Mouse (Mus musculus) thymus, postnatal 4 days (tissue): ENCODE measurements at regions not wholly inside any gene's neighbourhood (a gene's known extent, or its start where the extent isn't known, plus 50 kb on each side); places are given as distances from the start of the nearest gene placed in this dataset.

ENCODE experiments used
- DNase-seq: peaks from one replicate; pipeline ENCODE4 v3.0.0; 2021

DNA sequence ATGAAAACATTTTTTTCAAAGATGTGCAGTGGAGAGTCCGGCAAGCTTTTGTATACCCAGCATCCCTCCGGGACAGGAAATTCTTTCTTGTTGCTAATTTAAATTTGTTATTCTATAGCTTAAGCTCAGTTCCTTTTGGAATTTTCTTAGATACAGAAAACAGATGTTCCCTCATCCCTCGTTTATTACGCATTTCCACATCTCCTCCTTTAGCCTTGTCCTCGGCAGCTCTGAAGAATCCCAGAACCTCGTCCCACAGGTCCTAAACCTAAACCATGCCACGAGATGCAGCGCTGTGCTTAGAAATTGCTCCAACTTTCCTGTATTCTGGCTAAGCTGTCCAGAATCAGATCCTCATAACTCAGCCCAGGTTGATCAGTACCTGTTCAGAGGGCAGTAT, 332.0 kb downstream of the Adgrl2 start:
- DNase-seq: no peak

DNA sequence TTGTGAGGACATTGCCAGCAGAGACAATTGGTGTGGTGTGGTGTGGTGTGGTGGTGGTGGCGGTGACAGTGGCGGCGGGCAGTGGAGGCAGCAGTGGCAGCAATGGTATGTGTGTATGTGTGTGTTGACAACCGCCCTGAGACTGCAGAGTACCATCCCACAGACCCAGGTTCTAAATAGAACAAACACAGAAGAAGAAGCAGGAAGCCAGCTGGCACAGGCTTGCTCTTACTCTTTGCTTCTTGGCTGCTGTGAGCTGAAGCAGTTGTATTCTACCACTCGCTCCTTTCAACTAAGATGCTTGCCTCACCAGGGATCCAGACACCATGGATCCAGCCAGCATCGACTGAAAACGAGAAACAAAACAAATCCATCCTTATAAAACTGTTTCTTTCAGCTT, 334.2 kb downstream of the Adgrl2 start:
- no peak for DNase-seq

DNA sequence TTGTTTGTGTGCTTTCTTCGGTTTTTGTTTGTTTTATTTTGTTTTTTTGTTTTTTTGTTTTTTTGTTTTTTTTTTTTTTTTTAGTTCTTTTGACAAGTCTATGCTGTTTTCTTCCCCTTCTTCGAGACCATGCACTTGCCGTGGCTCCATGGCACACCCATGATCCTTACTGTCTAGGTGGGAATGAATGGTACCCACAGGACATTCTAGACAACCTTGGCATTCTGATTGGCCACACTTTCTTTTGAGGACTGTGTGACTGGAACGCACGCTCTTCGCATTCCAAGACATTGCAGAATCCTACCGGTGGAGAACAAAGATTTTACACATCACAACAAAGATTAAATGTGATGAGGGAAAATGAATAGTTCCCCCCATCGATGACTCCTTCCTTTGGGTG, 340.1 kb downstream of the Adgrl2 start:
- no peak for DNase-seq

DNA sequence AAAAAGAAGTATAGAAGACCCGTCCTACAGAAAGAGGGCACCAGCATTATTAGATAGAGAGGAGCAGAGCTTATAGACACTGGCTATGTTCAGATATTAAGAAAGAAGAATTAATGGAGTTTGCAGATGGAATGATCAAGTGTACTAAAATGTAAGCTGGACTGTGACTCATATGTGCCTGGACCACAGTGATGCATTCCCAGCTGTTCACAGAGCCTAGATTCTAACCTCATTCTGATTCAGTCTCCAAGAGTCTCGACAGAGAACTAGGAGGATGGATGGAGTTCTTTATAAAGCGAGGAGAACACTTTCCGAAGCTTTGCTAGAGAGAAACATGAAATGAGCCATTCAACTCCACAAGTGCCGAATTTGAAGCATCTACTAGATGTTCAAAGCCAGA, 345.4 kb downstream of the Adgrl2 start:
- no peak for DNase-seq

DNA sequence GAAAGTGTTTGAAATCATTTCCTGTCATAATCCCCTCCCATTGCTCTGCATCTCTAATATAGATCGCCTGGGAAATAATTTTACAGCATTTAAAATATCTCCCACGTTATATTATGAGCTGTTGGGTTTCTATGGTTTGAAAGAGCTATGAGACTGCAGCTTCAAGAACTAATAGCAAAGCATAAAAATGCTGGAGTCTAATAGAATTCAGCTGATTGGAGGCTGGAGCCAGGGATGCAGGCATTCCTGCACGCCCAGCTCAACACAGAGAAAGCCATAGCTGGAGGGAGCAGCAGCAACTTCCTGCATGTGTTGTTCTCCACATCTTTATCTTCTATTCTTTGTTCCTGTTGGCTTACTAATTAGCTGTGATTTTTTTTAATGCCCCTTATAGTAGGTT, 348.8 kb downstream of the Adgrl2 start:
- DNase-seq: no peak

DNA sequence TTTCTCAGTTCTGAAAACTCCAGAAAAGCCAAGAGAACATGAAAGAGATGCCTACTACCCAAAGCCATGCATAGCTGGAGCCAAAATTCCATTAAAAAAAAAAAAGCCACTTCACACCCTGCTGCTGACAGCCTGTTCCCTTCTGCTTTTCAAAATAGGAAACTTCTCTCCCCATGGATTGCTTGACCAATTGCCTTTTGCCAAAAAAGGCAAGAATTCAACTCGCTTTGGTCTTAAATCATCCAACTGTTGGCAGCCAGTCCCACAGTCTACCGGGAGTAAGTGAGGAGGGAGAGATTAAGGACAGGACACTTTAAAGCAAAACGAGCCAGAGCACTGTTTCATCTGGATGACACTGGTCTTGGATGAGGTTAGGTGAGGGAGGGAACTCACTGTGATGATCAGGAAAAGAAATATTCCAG, 349.7 kb downstream of the Adgrl2 start:
- DNase-seq: no peak

DNA sequence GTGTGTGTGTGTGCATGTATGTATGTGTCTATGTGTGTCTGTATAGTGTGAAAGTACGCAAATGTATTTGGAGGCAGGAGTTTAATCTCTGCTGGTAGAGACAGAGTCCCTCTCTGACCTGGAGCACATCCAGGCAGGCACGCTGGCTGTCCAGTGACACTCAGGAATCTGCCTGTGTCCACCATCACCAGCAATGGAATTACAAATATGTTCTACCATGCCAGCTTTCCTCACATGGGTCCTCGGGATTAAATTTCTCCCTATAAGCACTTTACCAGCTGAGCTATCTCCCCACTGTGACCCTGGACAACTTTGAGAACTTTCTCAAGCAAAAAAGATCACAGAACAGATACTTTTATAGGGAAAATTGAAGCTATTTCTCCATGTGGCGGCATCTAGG, 355.3 kb downstream of the Adgrl2 start:
- no peak for DNase-seq

DNA sequence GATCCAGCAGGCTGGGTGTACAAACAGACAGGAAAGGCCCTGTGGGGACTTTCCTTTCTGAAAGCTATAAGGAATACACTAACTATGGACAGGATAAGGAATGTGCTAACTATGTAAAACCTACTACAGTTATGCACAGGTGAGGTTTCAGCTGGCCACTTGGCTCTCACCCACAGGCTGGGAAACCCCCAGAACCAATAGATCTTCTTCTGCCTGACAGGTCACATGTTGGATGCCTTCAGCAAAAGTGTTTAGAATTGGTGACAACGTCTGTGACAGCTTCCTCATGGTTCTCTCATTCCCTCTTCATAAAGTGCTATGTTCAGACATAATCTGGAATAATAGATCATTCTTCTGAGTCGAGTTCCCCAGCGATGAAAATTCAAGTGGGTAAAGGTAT, 356.0 kb downstream of the Adgrl2 start:
- DNase-seq: no peak

DNA sequence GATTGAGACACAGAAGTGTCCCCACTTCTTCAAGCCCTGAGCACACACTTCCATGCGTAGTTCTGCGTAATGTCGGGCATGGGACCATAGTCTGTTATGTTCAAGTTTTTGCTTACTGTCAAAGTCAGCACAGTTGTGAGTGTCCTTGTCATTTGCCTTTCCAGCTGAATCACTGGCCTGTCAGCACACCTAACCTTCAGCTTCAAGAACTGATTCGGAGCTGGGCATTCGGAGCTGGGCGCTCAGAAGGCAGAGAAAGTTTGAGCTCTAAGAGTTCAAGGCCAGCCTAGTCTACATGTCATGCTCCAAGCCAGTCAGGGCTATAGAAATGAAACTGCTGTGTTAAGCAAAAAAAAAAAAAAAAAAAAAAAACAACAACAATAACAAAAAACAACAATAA, 357.1 kb downstream of the Adgrl2 start:
- no peak for DNase-seq

DNA sequence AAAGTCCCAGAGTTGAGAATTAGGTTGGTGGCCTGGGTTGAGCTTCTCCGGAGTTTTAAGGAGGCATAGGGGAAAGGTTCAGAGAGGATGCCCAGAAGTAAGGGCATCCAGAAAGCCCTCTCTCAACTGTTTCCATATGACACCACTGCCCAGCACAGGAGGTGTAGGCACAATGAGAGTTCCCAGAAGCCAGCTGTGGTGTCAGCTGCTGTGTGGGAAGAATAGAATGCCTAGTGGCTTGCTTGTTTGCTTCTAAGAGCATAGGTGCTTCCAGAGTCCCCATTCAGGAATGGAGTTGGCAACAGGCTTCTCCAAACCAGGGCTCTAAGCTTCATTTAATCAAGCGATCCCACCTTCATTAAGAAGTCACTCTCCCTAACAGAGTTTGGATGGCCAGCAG, 357.9 kb downstream of the Adgrl2 start:
- no peak for DNase-seq

DNA sequence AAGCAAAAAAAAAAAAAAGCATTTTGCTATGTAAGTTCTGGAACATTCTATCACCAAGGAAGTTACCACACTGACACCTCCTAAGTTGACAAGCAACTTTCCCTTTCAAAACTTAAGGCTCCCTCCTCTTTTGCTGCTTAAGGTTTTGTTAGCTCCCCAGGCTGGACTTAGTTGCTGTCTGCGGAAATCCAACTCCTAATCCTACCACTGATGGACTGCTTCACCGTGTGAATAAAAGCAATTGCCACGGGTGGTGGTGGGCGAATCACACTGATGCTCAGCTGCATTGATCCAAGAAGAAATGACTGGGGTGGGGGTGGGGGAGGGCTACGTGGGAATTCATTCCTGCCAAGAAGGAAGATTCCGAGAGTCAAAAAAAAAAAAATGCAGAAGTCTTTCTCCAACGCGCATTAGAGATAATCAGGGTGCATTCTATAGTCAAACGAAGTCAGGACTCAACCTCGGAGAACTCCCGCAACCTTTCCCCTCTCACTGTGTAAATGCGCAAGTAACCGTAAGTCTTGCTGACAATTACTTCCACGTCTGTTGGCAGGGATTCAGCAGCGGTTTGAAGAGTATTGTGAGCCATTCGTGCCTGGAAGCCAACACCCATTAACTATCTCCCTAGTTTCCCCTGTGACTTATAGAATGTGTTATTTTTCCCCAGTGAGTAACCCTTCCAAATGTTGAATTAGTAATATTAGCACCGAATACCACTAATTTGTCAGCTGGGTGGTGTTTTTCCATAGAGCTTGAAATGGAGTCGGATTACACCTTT, 358.8 kb downstream of the Adgrl2 start:
- no peak for DNase-seq

DNA sequence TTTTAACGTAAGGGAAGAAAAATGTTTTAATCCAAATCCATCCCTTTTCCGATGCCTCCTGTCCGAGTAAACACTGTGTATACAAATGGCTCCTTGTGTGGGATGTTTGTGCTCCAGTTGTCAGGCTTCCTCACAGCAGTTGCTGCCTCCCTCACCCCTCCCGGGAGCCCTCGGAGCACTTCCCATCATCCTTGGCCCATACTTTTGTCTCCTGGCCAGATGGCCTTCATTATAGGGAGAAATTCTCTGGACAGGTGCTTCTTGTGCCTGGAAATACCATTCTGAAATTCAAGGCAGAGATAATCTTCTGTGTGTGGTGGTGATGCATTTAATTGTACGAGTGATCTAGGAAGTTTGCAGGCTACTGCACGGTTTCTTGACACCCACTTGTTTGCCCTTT, 359.5 kb downstream of the Adgrl2 start:
- no peak for DNase-seq

DNA sequence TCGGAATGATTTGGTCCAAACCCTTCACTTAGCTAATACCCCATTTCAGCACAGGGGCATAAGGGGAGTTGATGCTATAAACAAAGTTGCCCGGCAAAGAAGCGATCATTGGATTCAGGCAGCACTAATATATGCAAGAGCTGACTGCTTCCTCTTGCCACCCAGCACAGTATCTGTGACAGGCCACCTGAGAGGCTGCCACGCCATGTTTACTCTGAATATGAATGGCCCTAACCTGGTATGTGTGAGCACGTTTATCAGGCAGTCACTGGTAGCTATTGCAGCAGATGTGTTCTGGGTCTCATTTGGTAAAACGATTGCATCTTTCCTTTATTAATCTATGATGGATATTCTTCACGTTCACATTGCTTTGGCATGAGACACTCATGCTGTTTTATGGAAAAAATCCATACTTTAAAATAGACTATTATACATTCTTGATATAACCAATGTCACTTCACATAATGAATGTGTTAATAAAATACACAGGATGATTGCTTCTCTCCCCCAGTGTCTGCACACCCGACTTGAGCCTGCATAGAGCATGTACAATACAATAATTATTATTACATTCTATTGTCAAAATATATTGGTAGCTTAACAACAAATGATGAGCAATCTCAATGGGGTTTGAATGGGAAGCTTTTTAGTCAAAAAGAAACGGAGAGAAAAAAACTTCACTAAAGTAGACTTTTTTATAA, 375.2 kb downstream of the Adgrl2 start:
- DNase-seq: no peak

DNA sequence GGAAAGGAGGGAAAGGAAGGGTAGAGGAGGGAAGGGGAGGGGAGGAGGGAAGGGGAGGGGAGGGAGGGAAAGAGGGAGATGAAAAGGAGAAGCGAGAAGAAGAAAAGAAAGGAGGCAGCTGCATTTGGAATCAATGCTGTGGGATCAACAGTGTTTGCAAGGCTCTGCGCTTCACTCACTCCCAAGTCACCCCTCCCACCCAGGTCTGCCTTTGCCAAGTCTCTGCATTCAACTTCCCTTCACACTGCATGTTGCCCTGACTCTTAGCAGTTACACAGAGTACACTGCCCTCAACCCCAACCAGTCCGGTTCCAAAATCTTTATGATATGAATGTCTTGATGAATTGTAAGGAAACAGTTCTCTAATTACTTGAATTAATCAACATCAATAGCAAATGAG, 376.9 kb downstream of the Adgrl2 start:
- no peak for DNase-seq

DNA sequence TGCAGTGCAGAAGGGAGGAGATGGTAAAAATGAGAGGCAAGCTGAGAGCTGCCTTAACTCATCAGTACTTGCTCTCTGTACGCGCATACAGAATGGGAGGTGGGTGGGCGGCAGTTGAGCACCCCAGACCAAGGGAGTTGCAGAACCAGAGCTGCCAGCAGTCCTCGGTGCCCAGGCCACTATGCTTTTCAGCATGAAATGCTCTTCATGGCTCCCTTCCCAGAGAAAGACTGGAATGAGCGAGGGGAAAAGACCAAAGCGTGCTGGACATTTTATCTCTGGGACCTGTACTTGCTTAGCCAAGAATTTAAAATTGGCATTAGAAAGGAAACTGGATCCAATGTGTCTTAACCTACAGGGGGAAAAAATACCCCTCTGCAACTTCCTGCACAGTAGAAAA, 387.1 kb downstream of the Adgrl2 start:
- DNase-seq: no peak

DNA sequence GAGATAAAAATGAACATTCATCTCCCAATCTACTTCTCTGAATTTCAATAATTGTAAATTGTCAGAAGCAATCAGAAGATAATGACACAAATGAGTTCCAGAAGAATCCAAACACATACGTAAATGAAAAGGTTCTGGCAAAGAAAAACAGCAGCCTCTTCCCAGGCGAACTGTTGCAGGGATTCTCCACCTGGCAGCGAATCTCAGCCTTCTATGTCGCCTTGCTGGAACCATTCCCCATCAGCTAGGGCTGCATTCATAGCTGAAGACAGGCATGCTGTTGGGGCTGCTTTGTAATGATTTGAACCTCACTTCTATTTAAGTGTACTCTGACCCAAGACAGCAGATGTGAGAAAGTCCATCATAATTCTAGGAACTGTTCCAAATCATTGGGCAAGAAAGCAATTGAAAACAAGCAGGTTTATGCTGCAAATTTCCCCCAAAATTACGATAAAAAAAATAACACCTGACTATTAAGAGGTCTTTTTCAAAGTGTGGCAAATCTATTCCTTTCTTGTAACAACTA, 387.6 kb downstream of the Adgrl2 start:
- no peak for DNase-seq

DNA sequence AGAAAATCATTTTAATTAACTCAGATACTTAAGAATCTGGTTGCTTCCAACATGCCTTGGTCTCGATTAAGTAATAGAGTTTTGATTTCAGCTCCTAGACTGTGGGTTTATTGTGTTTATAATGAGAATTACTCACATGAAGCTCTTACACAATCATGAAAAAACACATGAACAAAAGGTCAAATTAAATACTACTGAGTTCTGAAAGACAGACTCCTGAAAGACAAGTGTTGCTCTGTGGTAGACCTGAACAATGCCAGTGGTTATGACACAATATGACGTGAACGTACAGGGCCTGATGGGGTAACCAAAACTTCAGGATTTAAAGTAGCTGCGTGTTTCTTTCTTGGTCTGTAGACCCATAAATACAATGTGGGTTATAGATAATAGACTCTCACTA, 394.8 kb downstream of the Adgrl2 start:
- no peak for DNase-seq

DNA sequence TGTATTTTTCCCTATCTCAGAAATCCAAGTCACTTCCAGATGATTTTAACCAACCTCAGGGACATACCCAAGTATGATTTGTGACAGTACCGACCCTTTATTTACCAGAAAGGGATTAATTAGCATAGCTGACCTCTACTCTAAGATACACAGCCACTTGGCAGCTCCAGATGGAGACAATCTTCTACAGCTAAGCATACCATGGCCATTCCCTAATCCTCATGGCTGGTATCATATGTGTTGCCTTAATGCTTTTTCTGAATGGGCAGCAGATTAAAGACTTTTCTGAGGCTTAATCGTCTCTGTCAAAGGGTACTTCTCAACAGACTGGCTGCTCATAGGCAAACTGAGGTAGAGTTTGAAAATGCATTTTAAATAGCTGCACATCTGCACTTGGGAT, 400.8 kb downstream of the Adgrl2 start:
- no peak for DNase-seq

DNA sequence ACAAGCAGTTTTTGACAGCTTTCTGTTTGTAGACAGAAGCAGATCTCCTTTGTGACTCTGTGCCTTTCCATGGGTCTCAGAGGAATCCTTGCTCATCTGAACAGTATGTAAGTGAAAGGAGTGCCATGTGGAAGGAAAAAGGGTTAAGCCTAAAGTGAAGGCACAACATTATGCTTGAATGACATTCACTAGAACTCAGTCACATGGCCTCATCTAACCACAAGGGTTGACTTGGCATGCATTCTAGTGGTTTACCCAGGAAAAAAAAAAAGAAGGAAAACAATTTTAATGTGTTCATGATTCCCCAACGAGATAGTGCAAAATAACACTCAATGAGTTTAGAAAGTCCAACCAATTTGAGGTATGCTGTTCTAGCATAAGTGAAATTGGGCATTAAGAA, 414.6 kb downstream of the Adgrl2 start:
- no peak for DNase-seq

DNA sequence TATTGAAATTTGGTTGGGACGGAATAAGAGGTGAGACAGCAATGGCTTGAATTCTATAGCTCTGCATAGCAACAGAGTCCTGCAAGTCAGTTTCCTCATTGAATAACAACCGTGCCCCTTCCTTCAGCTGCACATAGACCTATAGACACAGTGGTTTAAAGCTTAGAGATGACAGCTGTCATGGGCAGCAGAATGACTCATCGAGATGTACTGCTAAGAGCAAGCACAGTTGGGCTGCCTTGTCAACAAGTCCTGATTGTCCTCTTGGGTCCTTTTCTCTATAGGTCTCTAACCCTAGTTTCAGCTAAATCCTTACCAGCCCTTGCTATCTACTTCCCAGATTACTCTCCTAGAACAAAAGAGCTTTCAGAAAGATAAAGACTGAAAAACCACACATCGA, 417.9 kb downstream of the Adgrl2 start:
- DNase-seq: no peak

DNA sequence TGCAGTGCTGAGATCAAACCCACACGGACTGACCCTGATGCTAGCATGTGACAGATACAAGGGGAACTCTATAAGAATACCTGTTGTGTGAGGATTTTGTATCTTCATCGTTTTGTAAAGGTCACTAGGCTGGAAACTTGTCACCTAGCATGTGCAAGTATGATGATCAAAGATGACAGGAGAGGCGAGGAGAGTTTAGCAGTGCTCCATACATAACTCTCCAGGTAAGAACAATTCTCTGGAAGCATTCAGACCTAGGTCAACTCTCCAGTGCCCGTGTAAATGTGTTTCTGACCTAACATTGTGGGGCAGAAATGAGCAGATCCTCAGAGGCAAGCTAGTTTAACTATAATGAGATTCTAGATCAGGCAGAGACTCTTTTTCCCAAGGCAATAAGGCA, 425.6 kb downstream of the Adgrl2 start:
- no peak for DNase-seq

DNA sequence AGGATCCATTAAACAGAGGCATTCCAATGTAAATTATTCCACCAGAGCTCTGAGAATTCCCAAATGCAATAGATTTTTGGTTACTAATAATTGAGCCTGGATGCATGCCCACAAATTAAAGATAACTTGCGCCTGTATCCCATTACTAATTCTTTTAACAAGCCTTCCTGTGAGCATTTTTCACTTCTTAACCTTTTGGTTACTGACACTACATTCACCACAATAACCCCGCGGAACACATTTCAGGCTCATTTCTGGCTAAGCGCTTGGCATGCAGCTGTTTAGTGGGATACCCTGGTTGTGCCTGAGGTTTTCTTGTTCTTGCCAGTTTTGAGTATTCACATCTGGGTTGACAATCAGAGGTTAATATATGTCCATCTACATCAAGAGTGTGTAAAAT, 429.1 kb downstream of the Adgrl2 start:
- no peak for DNase-seq

DNA sequence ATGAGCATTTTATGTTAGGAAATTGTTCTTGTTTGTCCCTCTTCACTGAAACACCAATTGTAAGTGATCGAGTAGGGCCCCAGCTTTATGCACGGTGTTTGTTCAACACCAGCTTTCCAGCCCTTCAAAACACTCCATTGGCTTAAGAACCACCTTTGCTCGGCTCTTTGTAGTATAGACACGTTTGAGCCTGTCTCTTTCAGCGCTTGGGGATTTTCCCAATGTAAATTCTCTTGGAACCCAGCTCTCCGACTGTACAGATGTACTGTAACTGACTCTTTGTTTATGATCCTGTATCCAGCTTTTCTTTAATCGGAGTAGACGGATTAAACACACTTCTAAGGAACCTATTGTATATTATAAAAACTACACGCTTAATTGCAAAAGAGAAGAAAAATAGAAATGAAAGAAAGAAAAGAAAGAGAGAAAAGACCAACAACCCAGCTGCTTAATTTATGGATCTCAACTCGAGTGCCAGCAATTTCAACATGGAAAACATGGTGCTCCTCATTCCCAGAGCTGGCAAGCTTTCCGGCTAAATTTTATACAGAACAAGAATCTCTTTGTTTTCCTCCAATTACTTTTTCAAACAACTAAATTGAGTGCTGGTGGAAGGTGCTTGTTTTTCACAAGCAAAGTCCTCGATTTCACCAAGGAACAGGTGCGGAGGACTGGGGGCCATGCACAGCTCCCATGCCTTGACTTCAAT, 430.4 kb downstream of the Adgrl2 start:
- DNase-seq: no peak

DNA sequence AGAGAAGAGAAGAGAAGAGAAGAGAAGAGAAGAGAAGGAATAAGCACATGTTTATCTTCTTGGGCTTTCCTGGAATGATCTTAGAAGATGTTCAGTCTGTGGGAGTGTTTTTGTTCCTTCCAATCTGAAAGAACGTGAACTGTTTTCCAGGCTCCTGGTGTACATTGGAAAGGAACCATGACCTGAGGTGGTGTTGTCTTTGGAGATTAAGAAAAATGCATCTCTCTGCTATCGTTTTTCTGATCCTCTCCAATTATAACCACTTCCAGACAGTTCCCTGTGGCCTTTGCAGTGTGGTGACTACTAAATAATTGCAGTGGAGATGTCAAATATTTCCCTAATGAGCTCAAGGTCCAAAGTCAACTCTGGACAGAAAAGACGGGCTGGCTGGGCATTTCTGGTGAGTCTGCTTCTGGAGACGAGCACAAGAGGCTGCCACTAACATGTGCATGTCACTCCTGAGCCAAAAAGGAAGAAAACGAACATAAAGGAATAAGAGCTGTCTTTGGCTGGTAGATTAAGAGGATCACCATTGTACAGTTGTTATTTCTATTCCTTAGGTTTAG, 431.7 kb downstream of the Adgrl2 start:
- no peak for DNase-seq
